Mouse (Mus musculus) MEL (cell line): ENCODE results near the gene Dennd2a. TPM values are rescaled to one million over a fixed set of nuclear protein-coding genes. Genes with fewer than 3 reads are reported as not detected.

ENCODE experiments used
- DNase-seq: peaks from one replicate; pipeline ENCODE4 v3.0.0; 2011; ENCODE audit warnings: low read depth, low spot score
- H3K27ac ChIP-seq: 2 replicates; pipeline ENCODE4 v1.5.1; 2012; ENCODE audit warnings: low read depth, mild to moderate bottlenecking, control low read depth, low read length, moderate library complexity; ENCODE audit not compliant: control insufficient read depth
- H3K27me3 ChIP-seq, 2 experiments: fragments of 150-350 bp in 1 of 2; sonication (generic) in 1 of 2; 2 replicates each; pipeline ENCODE4 v1.6.1; 2012; ENCODE audit warnings: low read length in 2 of 2, mild to moderate bottlenecking in 2 of 2, improper control_type of control experiment in 1 of 2, moderate library complexity in 1 of 2; ENCODE audit not compliant: insufficient read depth in 2 of 2, control insufficient read depth in 1 of 2
- H3K36me3 ChIP-seq, 2 experiments: 2 replicates each; pipeline ENCODE4 v1.6.1; 2012 to 2014; ENCODE audit warnings: low read length in 2 of 2, improper control_type of control experiment in 1 of 2, inconsistent platforms in 1 of 2, mild to moderate bottlenecking in 1 of 2; ENCODE audit not compliant: insufficient read depth in 2 of 2, control insufficient read depth in 1 of 2
- H3K4me1 ChIP-seq, 2 experiments: fragments of 150-350 bp in 1 of 2; sonication (generic) in 1 of 2; 2 replicates each; pipeline ENCODE4 v1.6.1; 2012; ENCODE audit warnings: low read length in 2 of 2, improper control_type of control experiment in 1 of 2, mild to moderate bottlenecking in 1 of 2; ENCODE audit not compliant: insufficient read depth in 2 of 2, control insufficient read depth in 1 of 2
- H3K4me3 ChIP-seq, 2 experiments: fragments of 150-350 bp in 1 of 2; sonication (generic) in 1 of 2; 2 replicates each; pipeline ENCODE4 v1.5.1; 2012; ENCODE audit warnings: low read depth in 2 of 2, low read length in 2 of 2, mild to moderate bottlenecking in 2 of 2, moderate library complexity in 2 of 2, control low read depth in 1 of 2, improper control_type of control experiment in 1 of 2; ENCODE audit not compliant: control insufficient read depth in 1 of 2, insufficient read depth in 1 of 2
- H3K79me2 ChIP-seq: 2 replicates; pipeline ENCODE4 v1.6.1; 2012; ENCODE audit warnings: mild to moderate bottlenecking, low read length, moderate library complexity; ENCODE audit not compliant: control insufficient read depth, poor library complexity, insufficient read depth
- H3K9ac ChIP-seq: 2 replicates; pipeline ENCODE4 v1.6.1; 2012; ENCODE audit warnings: low read depth, mild to moderate bottlenecking, control low read depth, low read length, moderate library complexity; ENCODE audit not compliant: control insufficient read depth, poor library complexity, severe bottlenecking
- H3K9me3 ChIP-seq: fragments of 150-350 bp; sonication (generic); replicated peaks from 2 replicates; pipeline ENCODE4 v1.6.1; 2012; ENCODE audit warnings: mild to moderate bottlenecking, low read length, improper control_type of control experiment, moderate library complexity; ENCODE audit not compliant: insufficient read depth
- CHD2 ChIP-seq: IDR thresholded peaks from 2 replicates; pipeline ENCODE4 v1.6.1; 2011; ENCODE audit warnings: low read length, improper control_type of control experiment
- CTCF ChIP-seq, 3 experiments: IDR thresholded peaks in 2 of 3; conservative IDR thresholded peaks in 1 of 3; 2 replicates each; pipeline ENCODE4 v1.5.1; 2011 to 2012; ENCODE audit warnings: low read length in 3 of 3, low read depth in 2 of 3, mild to moderate bottlenecking in 2 of 3, improper control_type of control experiment in 1 of 3, inconsistent platforms in 1 of 3, mixed read lengths in 1 of 3, moderate library complexity in 1 of 3; ENCODE audit not compliant: control insufficient read depth in 1 of 3, insufficient read depth in 1 of 3, poor library complexity in 1 of 3, severe bottlenecking in 1 of 3
- E2F4 ChIP-seq: IDR thresholded peaks from 2 replicates; pipeline ENCODE4 v1.6.1; 2011; ENCODE audit warnings: low read depth, low read length, improper control_type of control experiment, borderline replicate concordance
- EP300 ChIP-seq, 2 experiments: IDR thresholded peaks; 2 replicates each; pipeline ENCODE4 v1.6.1; 2011; ENCODE audit warnings: improper control_type of control experiment in 2 of 2, low read length in 2 of 2, low read depth in 1 of 2, mild to moderate bottlenecking in 1 of 2
- ETS1 ChIP-seq: IDR thresholded peaks from 2 replicates; pipeline ENCODE4 v1.6.1; 2012; ENCODE audit warnings: low read depth, mild to moderate bottlenecking, inconsistent platforms, low read length, improper control_type of control experiment, moderate library complexity
- GATA1 ChIP-seq: IDR thresholded peaks from 2 replicates; pipeline ENCODE4 v1.6.1; 2011; ENCODE audit warnings: low read depth, low read length, improper control_type of control experiment
- HCFC1 ChIP-seq: IDR thresholded peaks from 2 replicates; pipeline ENCODE4 v1.6.1; 2012; ENCODE audit warnings: low read depth, mild to moderate bottlenecking, inconsistent platforms, low read length, improper control_type of control experiment, moderate library complexity
- MAX ChIP-seq: IDR thresholded peaks from 2 replicates; pipeline ENCODE4 v1.6.1; 2011; ENCODE audit warnings: low read length, improper control_type of control experiment
- MAZ ChIP-seq: IDR thresholded peaks from 2 replicates; pipeline ENCODE4 v1.6.1; 2012; ENCODE audit warnings: low read depth, mild to moderate bottlenecking, inconsistent platforms, low read length, improper control_type of control experiment
- MEF2A ChIP-seq: IDR thresholded peaks from 2 replicates; pipeline ENCODE4 v1.6.1; 2014; ENCODE audit warnings: low read depth, mild to moderate bottlenecking, inconsistent platforms, low read length, improper control_type of control experiment; ENCODE audit not compliant: poor library complexity, insufficient replicate concordance, severe bottlenecking; ENCODE audit errors: extremely low read depth
- MXI1 ChIP-seq: IDR thresholded peaks from 2 replicates; pipeline ENCODE4 v1.6.1; 2011; ENCODE audit warnings: mild to moderate bottlenecking, low read depth, low read length, improper control_type of control experiment
- MYB ChIP-seq: IDR thresholded peaks from 2 replicates; pipeline ENCODE4 v1.6.1; 2011; ENCODE audit warnings: mild to moderate bottlenecking, low read depth, low read length, improper control_type of control experiment
- NELFE ChIP-seq: IDR thresholded peaks from 2 replicates; pipeline ENCODE4 v1.6.1; 2011; ENCODE audit warnings: low read depth, low read length, improper control_type of control experiment
- POLR2AphosphoS2 ChIP-seq: IDR thresholded peaks from 2 replicates; pipeline ENCODE4 v1.6.1; 2011; ENCODE audit warnings: low read length, improper control_type of control experiment
- POLR2AphosphoS5 ChIP-seq: IDR thresholded peaks from 2 replicates; pipeline ENCODE4 v1.6.1; 2012; ENCODE audit warnings: low read depth, borderline replicate concordance, mild to moderate bottlenecking, inconsistent platforms, low read length, moderate library complexity, mixed read lengths
- SIN3A ChIP-seq: IDR thresholded peaks from 2 replicates; pipeline ENCODE4 v1.6.1; 2012; ENCODE audit warnings: low read length, improper control_type of control experiment, inconsistent platforms
- TAL1 ChIP-seq: IDR thresholded peaks from 2 replicates; pipeline ENCODE4 v1.6.1; 2012; ENCODE audit warnings: mild to moderate bottlenecking, inconsistent platforms, low read length, moderate library complexity, mixed read lengths
- TBP ChIP-seq: IDR thresholded peaks from 2 replicates; pipeline ENCODE4 v1.8.0; 2011; ENCODE audit warnings: low read depth, low read length, improper control_type of control experiment
- UBTF ChIP-seq: IDR thresholded peaks from 2 replicates; pipeline ENCODE4 v1.6.1; 2012; ENCODE audit warnings: low read depth, mild to moderate bottlenecking, inconsistent platforms, low read length, improper control_type of control experiment, moderate library complexity, borderline replicate concordance; ENCODE audit not compliant: insufficient read depth
- USF1 ChIP-seq: IDR thresholded peaks from 2 replicates; pipeline ENCODE4 v1.6.1; 2014; ENCODE audit warnings: low read depth, mild to moderate bottlenecking, inconsistent platforms, low read length, improper control_type of control experiment, moderate library complexity
- USF2 ChIP-seq, 2 experiments: IDR thresholded peaks; 2 replicates each; pipeline ENCODE4 v1.6.1; 2011 to 2012; ENCODE audit warnings: improper control_type of control experiment in 2 of 2, low read length in 2 of 2, borderline replicate concordance in 1 of 2, inconsistent platforms in 1 of 2, low read depth in 1 of 2, mild to moderate bottlenecking in 1 of 2; ENCODE audit not compliant: insufficient read depth in 1 of 2
- ZNF384 ChIP-seq: IDR thresholded peaks from 2 replicates; pipeline ENCODE4 v1.6.1; 2012; ENCODE audit warnings: low read depth, mild to moderate bottlenecking, inconsistent platforms, low read length, improper control_type of control experiment
- polyA plus RNA-seq, 2 experiments: library from polyadenylated mRNA; stranded (reverse) in 1 of 2; unstranded in 1 of 2; fragments of >175 nt in 1 of 2; fragments of >200 nt in 1 of 2; gene quantifications; 2 replicates each; pipeline versions ENCODE4 v1.2.1 to v1.2.4; 2012; ENCODE audit warnings: low replicate concordance in 2 of 2, low read depth in 1 of 2; ENCODE audit not compliant: insufficient read length in 2 of 2, insufficient read depth in 1 of 2, missing spikeins in 1 of 2
- total RNA-seq: library from RNA; depleted of rRNA; stranded (reverse); fragments of 300-350 nt; gene quantifications from 2 replicates; pipeline ENCODE4 v1.2.3, GENCODE M21; 2012

The Dennd2a gene
- total and polyA plus RNA-seq, 3 experiments = 0.15 TPM; not detected in 2

GRCm38 (mm10) chr6:39536621-39537020, 21.0 kb downstream of the Dennd2a start:
- no peak for TF ChIP-seq EP300 (IDR thresholded peaks at IDR 0.05; ENCODE audit: low read depth in 1 of 2, low read length in 2 of 2)
- no peak for TF ChIP-seq E2F4
- no peak for TF ChIP-seq MXI1
- no peak for TF ChIP-seq ETS1
- TF ChIP-seq USF2 (IDR thresholded peaks at IDR 0.05; ENCODE audit: borderline replicate concordance in 1 of 2, insufficient read depth in 1 of 2, low read depth in 1 of 2, low read length in 2 of 2) = no peak
- TF ChIP-seq MEF2A = no peak
- TF ChIP-seq NELFE = no peak

GRCm38 (mm10) chr6:39534944-39535343, 22.7 kb downstream of the Dennd2a start:
- no peak for TF ChIP-seq MEF2A
- TF ChIP-seq MAZ = no peak
- TF ChIP-seq GATA1 = no peak
- Histone ChIP-seq H3K4me3 (no peak overlapping the region), H3K27me3 (peaks cover 4 to 5% of the 10 kb centered on the region in 2 experiments), H3K27ac (no peak overlapping the region), H3K36me3 (no peaks in the 10 kb centered on the region), H3K9ac (no peak overlapping the region), H3K4me1 (no peaks in the 10 kb centered on the region), H3K79me2 (no peaks in the 10 kb centered on the region), H3K9me3 (no peaks in the 10 kb centered on the region)
- DNase-seq = no peak

More at GRCm38 (mm10) chr6:39536621-39537020, 21.0 kb downstream of the Dennd2a start:
- Histone ChIP-seq H3K9ac (no peak overlapping the region), H3K27ac (no peak overlapping the region), H3K4me3 (no peak overlapping the region), H3K9me3 (no peaks in the 10 kb centered on the region), H3K4me1 (no peaks in the 10 kb centered on the region), H3K79me2 (no peaks in the 10 kb centered on the region), H3K36me3 (no peaks in the 10 kb centered on the region), H3K27me3 (peaks cover 0 to 2% of the 10 kb centered on the region in 2 experiments; a peak in 3 of 4 replicates)
- DNase-seq = no peak

- peaks cover 5% of the 10 kb centered on the region in 2 experiments for H3K27me3 ChIP-seq
- no peak overlapping the region for H3K4me3 ChIP-seq
- H3K4me1 ChIP-seq = no peaks in the 10 kb centered on the region
- no peaks in the 10 kb centered on the region for H3K9me3 ChIP-seq
- H3K27ac ChIP-seq = no peak overlapping the region
- no peak overlapping the region for H3K9ac ChIP-seq
- TF ChIP-seq GATA1 (no peak), USF2 (IDR thresholded peaks at IDR 0.05; ENCODE audit: borderline replicate concordance in 1 of 2, insufficient read depth in 1 of 2, low read depth in 1 of 2, low read length in 2 of 2) (no peak), MAX (no peak), ZNF384 (no peak), CTCF (IDR thresholded peaks at IDR 0.05 in 2 of 3, conservative IDR thresholded peaks at IDR 0.05 in 1 of 3; ENCODE audit: control insufficient read depth in 1 of 3, insufficient read depth in 1 of 3, low read depth in 2 of 3, low read length in 3 of 3, poor library complexity in 1 of 3, severe bottlenecking in 1 of 3) (no peak), TAL1 (no peak), TBP (no peak), POLR2AphosphoS5 (no peak), HCFC1 (no peak), MEF2A (no peak), MAZ (no peak), SIN3A (no peak), EP300 (IDR thresholded peaks at IDR 0.05; ENCODE audit: low read depth in 1 of 2, low read length in 2 of 2) (no peak), USF1 (no peak), CHD2 (no peak), MYB (no peak), UBTF (no peak), POLR2AphosphoS2 (no peak)
- no peaks in the 10 kb centered on the region for H3K79me2 ChIP-seq
- no peaks in the 10 kb centered on the region for H3K36me3 ChIP-seq
- DNase-seq = no peak
Measured at GRCm38 (mm10) chr6:39528671-39529535, 28.8 kb downstream of the Dennd2a start.
